Mouse (Mus musculus) kidney, adult 2 months (tissue): ENCODE measurements around the gene Ift57.

Experiments used
- CTCF ChIP-seq: fragments of 200-500 bp; conservative IDR thresholded peaks from 2 replicates; pipeline ENCODE4 v1.5.1; 2011; ENCODE audit warnings: low read depth, mild to moderate bottlenecking, control low read depth, low read length, moderate library complexity, mixed read lengths; ENCODE audit not compliant: insufficient read depth, insufficient read length
- POLR2A ChIP-seq: fragments of 200-500 bp; IDR thresholded peaks from one replicate; pipeline ENCODE4 v1.6.1; 2011; ENCODE audit warnings: low read depth, low read length, control low read depth

DNA sequence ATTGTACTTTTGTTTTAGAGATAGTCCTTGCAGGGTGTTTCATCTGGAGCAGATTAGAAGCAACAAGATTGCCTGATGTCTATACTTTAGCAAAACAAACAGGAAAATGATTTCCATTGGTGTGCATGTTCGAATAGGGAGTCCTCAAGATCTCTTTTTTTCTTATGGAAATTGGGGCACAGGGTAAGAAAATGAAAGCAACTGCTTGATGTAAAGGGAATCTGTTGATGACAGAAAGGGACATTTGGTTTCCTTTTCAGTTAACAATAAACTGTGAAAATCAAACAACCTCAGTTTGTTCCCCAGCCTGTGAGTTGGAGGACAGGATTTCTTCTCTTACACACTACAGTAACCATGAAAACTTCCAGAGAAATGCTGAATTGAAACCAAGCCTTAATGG lies 53.9 kb downstream of the Ift57 start:
- TF ChIP-seq POLR2A: no peak
- no peak for TF ChIP-seq CTCF
